Mouse (Mus musculus) lung, adult 2 months (tissue): ENCODE measurements at regions not wholly inside any gene's neighbourhood (a gene's known extent, or its start where the extent isn't known, plus 50 kb on each side); places are given as distances from the start of the nearest gene placed in this dataset.

ENCODE experiments used
- CTCF ChIP-seq: fragments of 200-500 bp; IDR thresholded peaks from 2 replicates; pipeline ENCODE4 v1.5.1; 2011; ENCODE audit warnings: mild to moderate bottlenecking, low read length, control low read depth; ENCODE audit not compliant: insufficient read depth
- POLR2A ChIP-seq: fragments of 200-500 bp; IDR thresholded peaks from 2 replicates; pipeline ENCODE4 v1.6.1; 2011; ENCODE audit warnings: low read depth, mild to moderate bottlenecking, control low read depth, low read length, borderline replicate concordance; ENCODE audit errors: extremely low read depth

DNA sequence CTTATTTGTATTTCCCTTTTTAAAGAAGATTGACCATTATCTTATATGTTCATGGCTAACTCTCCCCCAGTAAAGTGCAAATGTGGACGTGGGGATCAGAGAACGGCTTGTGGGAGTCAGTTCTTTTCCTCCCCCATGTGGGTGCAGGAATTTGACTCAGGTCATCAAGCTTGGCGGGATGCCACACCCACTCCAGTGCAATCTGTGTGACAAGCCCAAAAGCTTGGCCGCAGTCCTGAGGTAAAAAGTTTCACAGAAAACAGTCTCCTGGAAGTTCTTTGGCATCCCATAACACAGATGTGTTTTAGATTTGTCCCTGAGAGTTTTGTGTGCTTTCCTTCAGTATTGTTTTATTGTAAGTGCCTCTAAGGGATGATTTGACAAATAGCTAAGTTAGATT lies 144.6 kb upstream of the Fbxl17 start:
- TF ChIP-seq CTCF (no peak), POLR2A (no peak)
